In genomic region chrX:136740791-136741650, GRCm38 (mm10) we compare ENCODE assay signal across 1 mouse cellular context.
A peak's percentile ranks its signal among the peaks of the same experiment; 100 is the strongest.
TF ChIP-seq lines count a peak whose summit lies in the region.

No protein-coding gene starts in this region.

TF ChIP-seq in MEL, 35 proteins besides CTCF, POLR2A, EP300 and RAD21 (continued from another document):
- TF ChIP-seq MYC (IDR thresholded peaks at IDR 0.05; ENCODE audit: low read depth, low read length) (peak; percentile 46), HCFC1 (IDR thresholded peaks at IDR 0.05; ENCODE audit: low read depth, low read length) (peak; percentile 80; the same call in 1 of the 2 replicates), ZMIZ1 (IDR thresholded peaks at IDR 0.05; ENCODE audit: low read depth, low read length) (peak; percentile 88), MXI1 (IDR thresholded peaks at IDR 0.05; ENCODE audit: low read depth, low read length) (no peak), TAL1 (IDR thresholded peaks at IDR 0.05; ENCODE audit: low read length) (no peak), ZKSCAN1 (IDR thresholded peaks at IDR 0.05; ENCODE audit: low read depth, low read length) (no peak), UBTF (IDR thresholded peaks at IDR 0.05; ENCODE audit: borderline replicate concordance, insufficient read depth, low read depth, low read length) (no peak), GABPA (IDR thresholded peaks at IDR 0.05; ENCODE audit: low read depth, low read length) (no peak)
